Mouse (Mus musculus): ENCODE results near the gene Cbx2.

- TF ChIP-seq POLR2A (IDR thresholded peaks at IDR 0.05; ENCODE audit: insufficient read length, low read depth) (no peak), USF1 (IDR thresholded peaks at IDR 0.05; ENCODE audit: low read depth) (no peak), MYOG (IDR thresholded peaks at IDR 0.05; ENCODE audit: control insufficient read depth in 1 of 3, insufficient read depth in 1 of 3, insufficient read length in 2 of 3, low read depth in 2 of 3) (no peak), TCF12 (IDR thresholded peaks at IDR 0.05; ENCODE audit: insufficient read depth, poor library complexity, severe bottlenecking) (no peak), REST (IDR thresholded peaks at IDR 0.05; ENCODE audit: insufficient read depth, insufficient read length) (no peak), E2F4 (IDR thresholded peaks at IDR 0.05; ENCODE audit: insufficient read depth) (no peak), MAX (IDR thresholded peaks at IDR 0.05; ENCODE audit: low read depth) (no peak), CEBPB (IDR thresholded peaks at IDR 0.05; ENCODE audit: insufficient read depth, poor library complexity, severe bottlenecking) (no peak), TCF3 (IDR thresholded peaks at IDR 0.05; ENCODE audit: insufficient read length, low read depth) (no peak), POLR2AphosphoS2 (IDR thresholded peaks at IDR 0.05; ENCODE audit: insufficient read length, low read depth) (no peak)
Measured at GRCm38 (mm10) chr11:119048133-119048510, 25.4 kb downstream of the Cbx2 start.
